Mouse (Mus musculus): ENCODE results near the gene Tm6sf2.

GRCm38 (mm10) chr8:70049662-70050061, 23.1 kb upstream of the Tm6sf2 start:
- TF ChIP-seq CTCF (IDR thresholded peaks at IDR 0.05; ENCODE audit: borderline replicate concordance, insufficient read depth, low read depth, low read length) (no peak), POLR2A (IDR thresholded peaks at IDR 0.05; ENCODE audit: borderline replicate concordance, insufficient read depth, low read length) (no peak)
